Mouse (Mus musculus) forebrain, embryonic 14.5 days (tissue): ENCODE results near the gene Cd3e. TPM values are rescaled to one million over a fixed set of nuclear protein-coding genes. Genes with fewer than 3 reads are reported as not detected.
"Not testable (repeated sequence)": the region's sequence is repeated elsewhere in the genome, so short reads cannot be mapped to it uniquely, and the experiment has no call there.

Experiments used
- ATAC-seq: fragments of 200-750 bp; cut with Nextera tagmentation; 2 replicates; pipeline ENCODE4 v1.8.0; 2017; ENCODE audit warnings: mild to moderate bottlenecking, moderate library complexity
- DNase-seq: peaks from one replicate; pipeline ENCODE4 v3.0.0-alpha.2; 2015; ENCODE audit warnings: low spot score
- H3K27ac ChIP-seq: fragments of 300-500 bp; sonication (generic); 2 replicates; pipeline ENCODE4 v1.5.1; 2014; ENCODE audit warnings: low read depth, mild to moderate bottlenecking, control low read depth, low read length, moderate library complexity
- H3K27me3 ChIP-seq: fragments of 300-500 bp; sonication (generic); replicated peaks from 2 replicates; pipeline ENCODE4 v1.6.1; 2014; ENCODE audit warnings: low read length, control low read depth, mixed read lengths; ENCODE audit not compliant: control insufficient read depth, insufficient read depth
- H3K36me3 ChIP-seq: fragments of 300-500 bp; sonication (generic); 2 replicates; pipeline ENCODE4 v1.6.1; 2014; ENCODE audit warnings: low read length, control low read depth; ENCODE audit not compliant: control insufficient read depth, insufficient read depth
- H3K4me1 ChIP-seq: fragments of 300-500 bp; sonication (generic); 2 replicates; pipeline ENCODE4 v1.6.1; 2014; ENCODE audit warnings: antibody characterized with exemption, low read length, control low read depth; ENCODE audit not compliant: control insufficient read depth, insufficient read depth
- H3K4me2 ChIP-seq: fragments of 300-500 bp; sonication (generic); 2 replicates; pipeline ENCODE4 v1.6.1; 2014; ENCODE audit warnings: mild to moderate bottlenecking, control low read depth, low read length
- H3K4me3 ChIP-seq: fragments of 300-500 bp; sonication (generic); 2 replicates; pipeline ENCODE4 v1.5.1; 2014; ENCODE audit warnings: low read depth, low read length, control low read depth
- H3K9ac ChIP-seq: fragments of 300-500 bp; sonication (generic); 2 replicates; pipeline ENCODE4 v1.6.1; 2014; ENCODE audit warnings: mild to moderate bottlenecking, low read length, control low read depth, moderate library complexity
- H3K9me3 ChIP-seq: fragments of 300-500 bp; sonication (generic); replicated peaks from 2 replicates; pipeline ENCODE4 v1.6.1; 2016; ENCODE audit warnings: low read length, control low read depth, mixed read lengths; ENCODE audit not compliant: control insufficient read depth
- WGBS: fragments of 180-500 bp; shearing (Covaris S2); extraction: QIAGEN DNeasy Blood & Tissue Kit; methylation state at CpG from one replicate; pipeline ENCODE4 v1.1.7; 2014; 5-methylcytosine and 5-hydroxymethylcytosine counted together
- polyA plus RNA-seq: library from polyadenylated mRNA; unstranded; fragments of >200 nt; fragmentation: Nextera tagmentation; extraction: Ambion mirVana; gene quantifications from 2 replicates; pipeline ENCODE4 v1.2.1, GENCODE M21; 2014

The Cd3e gene
- polyA plus RNA-seq, 1 experiment from 2014 or later = not detected

DNA sequence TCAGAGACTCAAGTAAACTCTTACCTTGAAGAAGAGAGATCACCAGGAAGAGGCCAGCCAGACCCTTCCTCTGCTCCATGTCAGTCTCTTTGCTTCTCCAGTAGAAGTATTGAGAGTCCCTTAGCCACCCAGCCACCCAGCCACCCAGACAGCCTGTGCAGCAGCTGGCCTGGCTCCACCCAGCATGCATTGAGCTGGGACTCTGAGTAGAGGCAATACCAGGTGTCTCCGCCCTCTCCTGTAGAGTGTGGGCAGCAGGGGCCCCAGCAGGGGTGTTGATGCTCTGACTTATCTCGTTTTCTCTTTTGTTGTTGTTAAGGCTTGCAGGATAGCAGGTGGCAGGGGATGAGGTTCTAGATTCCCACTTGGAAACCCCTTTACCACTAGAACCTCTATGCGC is 29.2 kb downstream of the Cd3e start, which contains the start of gene Cd3g:
Gene Cd3g, minus strand, starts transcription at position 190 of the 400 bp plus-strand sequence.
- no peaks in the 10 kb centered on the region for H3K4me1 ChIP-seq
- ATAC-seq (no peak), DNase-seq (no peak)
- H3K9me3 ChIP-seq = no peaks in the 10 kb centered on the region
- H3K27me3 ChIP-seq = no peaks in the 10 kb centered on the region
- no peak within 1 kb of the TSS for H3K4me2 ChIP-seq
- 63% methylated on average over 3 of the region's 3 CpGs for WGBS
- no peak within 1 kb of the TSS for H3K4me3 ChIP-seq
- no peak within 1 kb of the TSS for H3K27ac ChIP-seq
- no peaks in the 10 kb centered on the region for H3K36me3 ChIP-seq
- H3K9ac ChIP-seq = no peak within 1 kb of the TSS

DNA sequence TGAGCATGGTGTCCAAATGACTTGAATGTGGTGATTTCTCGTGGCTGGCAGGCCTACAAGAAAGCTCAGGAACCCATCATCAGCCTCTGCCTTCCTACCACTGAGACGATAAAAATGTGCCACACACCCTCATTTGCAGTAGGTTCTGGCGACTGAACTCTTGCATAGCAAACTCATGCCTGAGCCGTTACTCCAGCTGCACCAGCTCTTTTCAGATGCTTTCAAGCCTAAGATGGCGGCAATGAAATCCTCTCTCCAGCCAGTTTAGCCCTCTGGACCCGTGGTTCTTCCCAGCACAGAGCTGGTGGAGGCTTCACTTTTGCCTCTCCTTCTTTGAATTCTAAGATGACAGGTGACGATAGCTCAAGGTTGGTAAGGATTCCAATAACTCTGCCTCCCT is 29.6 kb downstream of the Cd3e start:
- no peak overlapping the region for H3K9ac ChIP-seq
- ATAC-seq = no peak
- no peak overlapping the region for H3K4me2 ChIP-seq
- WGBS = 75% methylated on average over 7 of the region's 7 CpGs
- H3K9me3 ChIP-seq = no peaks in the 10 kb centered on the region
- DNase-seq = no peak
- H3K4me3 ChIP-seq = no peak overlapping the region
- no peaks in the 10 kb centered on the region for H3K27me3 ChIP-seq
- no peaks in the 10 kb centered on the region for H3K4me1 ChIP-seq
- H3K27ac ChIP-seq = no peak overlapping the region
- H3K36me3 ChIP-seq = no peaks in the 10 kb centered on the region

DNA sequence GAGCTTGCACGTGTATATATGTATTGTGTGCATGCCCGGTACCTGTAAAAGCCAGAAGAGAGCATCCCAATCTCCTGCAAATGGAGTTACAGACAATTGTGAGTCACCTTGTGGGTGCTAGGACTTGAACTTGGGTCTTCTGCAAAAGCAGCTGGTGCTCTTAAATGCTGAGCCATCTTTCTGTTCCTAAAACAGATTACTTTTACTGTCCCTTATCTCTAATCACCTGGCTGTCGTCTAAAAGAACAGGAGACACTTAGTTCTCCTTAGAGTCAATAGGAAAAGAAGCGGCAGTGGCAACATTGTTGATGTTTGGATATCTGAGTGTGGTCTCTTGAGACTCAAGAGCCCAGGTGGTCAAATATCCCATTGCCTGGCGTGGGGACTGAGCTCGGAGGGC is 31.6 kb downstream of the Cd3e start:
- no peak overlapping the region for H3K4me2 ChIP-seq
- 76% methylated on average over 6 of the region's 6 CpGs for WGBS
- no peaks in the 10 kb centered on the region for H3K9me3 ChIP-seq
- ATAC-seq = no peak
- DNase-seq = no peak
- H3K27me3 ChIP-seq = no peaks in the 10 kb centered on the region
- H3K4me1 ChIP-seq = no peaks in the 10 kb centered on the region
- no peak overlapping the region for H3K27ac ChIP-seq
- no peak overlapping the region for H3K4me3 ChIP-seq
- H3K9ac ChIP-seq = no peak overlapping the region
- no peaks in the 10 kb centered on the region for H3K36me3 ChIP-seq

DNA sequence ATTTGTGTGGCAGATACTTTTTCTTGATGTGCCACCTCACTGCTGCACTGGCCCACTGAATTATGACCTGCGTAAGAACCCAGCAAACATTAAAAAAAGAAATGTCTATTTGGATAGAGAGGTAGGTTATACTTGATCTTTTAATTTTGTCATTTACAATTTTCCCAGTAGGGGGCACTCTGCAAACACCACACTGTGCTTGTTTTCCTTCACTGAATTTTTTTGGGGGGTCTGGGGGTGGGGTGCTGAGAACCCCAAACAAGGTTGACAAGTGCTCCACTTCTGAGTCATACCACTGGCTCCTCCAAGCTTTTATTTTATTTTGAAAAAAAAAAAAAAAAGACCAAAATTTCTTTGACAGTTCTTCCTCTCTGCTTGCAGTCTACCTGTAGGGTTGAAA is 40.0 kb downstream of the Cd3e start:
- WGBS = 74% methylated on average over 1 of the region's 1 CpGs
- no peak for DNase-seq
- Histone ChIP-seq H3K27ac (no peak overlapping the region), H3K4me3 (no peak overlapping the region), H3K27me3 (no peaks in the 10 kb centered on the region), H3K9ac (no peak overlapping the region), H3K36me3 (no peaks in the 10 kb centered on the region), H3K4me1 (peaks cover 9% of the 10 kb centered on the region), H3K9me3 (no peaks in the 10 kb centered on the region), H3K4me2 (no peak overlapping the region)
- no peak for ATAC-seq

DNA sequence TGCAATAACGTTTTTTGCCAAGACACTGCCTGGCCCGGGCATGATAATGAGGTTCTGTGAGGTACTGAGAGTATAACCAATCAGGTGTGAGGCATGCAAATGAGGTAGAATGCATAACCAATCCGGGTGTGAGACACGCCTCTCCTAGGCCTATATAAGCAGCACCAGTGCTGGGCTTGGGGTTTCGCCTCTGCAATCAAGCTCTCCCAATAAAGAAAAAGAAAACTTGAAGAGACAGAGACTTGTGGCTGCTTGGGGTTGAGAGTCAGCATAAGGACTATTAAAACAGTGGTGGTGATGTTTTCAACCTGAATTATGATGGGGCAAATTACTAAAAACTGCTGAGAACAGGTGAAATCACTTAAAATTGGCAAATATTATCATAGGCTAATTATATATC is 41.7 kb downstream of the Cd3e start:
- not testable (repeated sequence) for H3K9ac ChIP-seq, H3K4me3 ChIP-seq, DNase-seq, ATAC-seq, H3K9me3 ChIP-seq, H3K27me3 ChIP-seq, H3K36me3 ChIP-seq, H3K27ac ChIP-seq, H3K4me2 ChIP-seq
- peaks cover 13% of the 10 kb centered on the region for H3K4me1 ChIP-seq
- WGBS = 85% methylated on average over 5 of the region's 5 CpGs

DNA sequence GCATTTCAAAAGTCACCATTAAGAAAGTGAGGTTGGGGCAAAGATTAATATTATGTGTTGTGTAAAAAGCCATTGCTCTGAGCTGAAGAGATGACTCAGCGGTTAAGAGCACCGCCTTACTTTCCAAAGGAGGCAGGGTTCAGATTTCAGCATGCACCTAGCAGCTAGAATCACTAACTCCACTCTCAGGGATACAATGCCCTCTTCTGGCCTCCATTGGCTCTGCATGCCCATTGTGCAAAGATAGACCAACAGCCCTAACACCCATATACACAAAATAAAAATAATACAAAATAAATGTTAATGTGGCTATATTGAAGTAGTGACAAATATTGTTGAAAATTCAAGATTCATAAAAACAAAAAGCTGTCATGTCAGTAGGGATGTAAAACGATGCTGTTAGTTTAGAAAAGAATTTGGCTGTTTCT is 42.6 kb downstream of the Cd3e start:
- WGBS = 22% methylated on average over 3 of the region's 3 CpGs
- no peak overlapping the region for H3K4me3 ChIP-seq
- H3K36me3 ChIP-seq = peaks cover 8% of the 10 kb centered on the region
- DNase-seq (peak; percentile 77), ATAC-seq (no peak)
- peaks cover 13% of the 10 kb centered on the region for H3K4me1 ChIP-seq
- H3K4me2 ChIP-seq = no peak overlapping the region
- H3K9ac ChIP-seq = no peak overlapping the region
- H3K27ac ChIP-seq = no peak overlapping the region
- no peaks in the 10 kb centered on the region for H3K27me3 ChIP-seq
- no peaks in the 10 kb centered on the region for H3K9me3 ChIP-seq

DNA sequence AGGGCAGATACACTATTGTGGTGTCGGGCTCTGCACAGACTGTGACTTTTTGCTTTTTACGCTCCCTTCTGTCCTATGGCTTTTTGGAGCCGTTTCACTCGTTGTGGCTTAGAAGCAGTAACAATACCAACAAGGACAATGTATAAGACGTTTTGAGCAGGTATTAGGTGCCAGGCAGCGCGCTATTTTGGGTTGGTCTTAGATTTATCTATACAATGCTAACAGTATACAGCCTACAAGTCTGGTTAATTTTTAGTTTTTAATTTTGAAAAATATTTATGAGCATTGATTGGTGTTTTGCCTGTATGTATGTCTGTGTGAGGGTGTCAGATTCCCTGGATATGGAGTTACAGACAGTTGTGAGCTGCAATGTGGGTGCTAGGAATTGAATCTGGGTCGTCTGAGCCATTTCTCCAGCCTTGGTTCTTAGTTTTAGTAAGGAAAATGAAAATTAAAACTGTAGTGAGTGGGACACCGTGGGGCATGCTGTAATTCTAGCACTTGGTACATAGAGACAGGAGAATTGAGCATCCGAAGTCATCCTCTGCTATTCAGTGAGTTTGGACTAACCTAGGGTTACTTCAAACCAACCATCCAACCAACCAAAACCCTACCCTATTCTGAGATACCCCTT is 43.5 kb downstream of the Cd3e start:
- ATAC-seq (0 out of 2 replicates have a peak, but pooled peaks have one; percentile 1), DNase-seq (no peak)
- Histone ChIP-seq H3K4me1 (peaks cover 13% of the 10 kb centered on the region), H3K36me3 (peaks cover 16% of the 10 kb centered on the region), H3K9ac (peak overlapping the region; percentile 62), H3K27me3 (no peaks in the 10 kb centered on the region), H3K4me3 (peak overlapping the region; percentile 81), H3K4me2 (peak overlapping the region; percentile 81), H3K27ac (no peak overlapping the region), H3K9me3 (no peaks in the 10 kb centered on the region)
- 15% methylated on average over 10 of the region's 10 CpGs for WGBS

DNA sequence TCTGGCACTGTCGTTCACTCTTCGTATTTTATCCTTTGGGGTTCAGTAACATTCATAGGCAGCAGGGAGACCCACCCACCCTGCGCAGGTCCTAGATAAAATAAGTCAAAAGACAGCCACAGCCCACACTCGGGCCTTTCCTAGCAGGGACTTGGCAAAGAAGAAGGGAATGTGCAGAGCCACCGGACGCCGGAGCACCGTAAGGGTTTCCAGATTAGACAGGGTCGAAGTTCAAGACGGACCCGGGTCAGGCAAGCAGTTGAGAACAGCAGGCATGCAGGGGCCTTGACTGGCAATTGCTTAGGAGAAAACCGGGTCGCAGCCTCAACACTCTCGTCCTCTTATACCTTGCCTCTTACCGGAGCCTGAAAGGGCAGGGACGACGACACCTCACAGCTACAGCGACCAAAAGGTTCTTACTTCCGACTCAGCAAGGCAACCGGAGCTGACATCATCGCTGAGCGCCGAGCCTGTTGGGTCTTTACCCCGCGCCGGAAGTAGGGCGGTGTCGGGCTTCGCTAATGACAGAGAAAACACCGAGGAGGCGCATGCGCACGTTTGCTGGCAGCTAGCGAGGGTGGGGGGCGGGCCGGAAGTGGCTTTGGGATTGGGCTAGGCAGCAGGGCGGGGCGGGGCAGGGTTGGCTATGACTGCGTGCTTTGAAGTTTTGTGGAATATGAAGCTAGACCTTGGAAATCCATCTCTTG is 44.1 kb downstream of the Cd3e start, which contains the start of gene Ube4a:
Gene Ube4a, minus strand, starts transcription at position 475 of the 707 bp plus-strand sequence.
- Histone ChIP-seq H3K9ac (peak within 1 kb of the TSS; percentile 77), H3K27ac (no peak within 1 kb of the TSS), H3K4me2 (peak within 1 kb of the TSS; percentile 90), H3K9me3 (no peaks in the 10 kb centered on the region), H3K4me3 (peak within 1 kb of the TSS; percentile 81), H3K36me3 (peaks cover 17% of the 10 kb centered on the region), H3K4me1 (peaks cover 13% of the 10 kb centered on the region), H3K27me3 (no peaks in the 10 kb centered on the region)
- 1% methylated on average over 39 of the region's 39 CpGs for WGBS
- DNase-seq (peak; percentile 99), ATAC-seq (peak; percentile 95)

DNA sequence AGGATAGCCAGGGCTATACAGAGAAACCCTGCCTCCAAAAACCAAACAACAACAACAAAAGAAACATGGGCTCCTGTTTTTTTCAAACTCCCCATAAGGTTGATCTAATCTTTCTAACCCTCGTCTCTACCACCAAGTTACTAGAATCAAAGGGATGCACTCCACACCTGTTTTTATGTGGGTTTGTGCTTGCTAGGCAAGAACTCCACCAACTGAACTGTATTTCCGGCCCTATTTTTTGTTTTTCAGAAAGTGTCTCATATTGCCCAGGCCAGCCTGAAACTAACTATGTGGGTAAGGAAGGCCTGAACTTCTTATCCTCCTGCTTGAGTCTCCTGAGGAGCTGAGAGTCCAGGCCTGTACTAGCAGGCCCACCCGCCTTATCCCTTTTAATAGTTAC is 55.0 kb downstream of the Cd3e start:
- WGBS = 92% methylated on average over 3 of the region's 3 CpGs
- ATAC-seq (no peak), DNase-seq (no peak)
- Histone ChIP-seq H3K4me1 (no peaks in the 10 kb centered on the region), H3K9me3 (no peaks in the 10 kb centered on the region), H3K4me2 (no peak overlapping the region), H3K4me3 (no peak overlapping the region), H3K27ac (no peak overlapping the region), H3K9ac (no peak overlapping the region), H3K36me3 (peaks cover 73% of the 10 kb centered on the region), H3K27me3 (no peaks in the 10 kb centered on the region)
